29 mouse cellular contexts compared by ENCODE assay signal in genomic region chr5:33816008-33816725, GRCm38 (mm10). TPM values are rescaled to one million over a fixed set of nuclear protein-coding genes. Genes with fewer than 3 reads are reported as not detected.
DNase-seq lines count a peak whose midpoint lies in the region; ATAC-seq lines count a peak whose summit lies in the region.
"Had no signal": no experiment of that assay in that cellular context is flagged by ENCODE, and none has a peak within 500 bp of the region (broad histone marks: within the 10 kb centered on the region; RNA-seq: fewer than 3 reads in every experiment).

No protein-coding gene starts in this region.

- no peak overlapping the region for H3K9ac ChIP-seq in liver, embryonic 13.5 days
- H3K9ac ChIP-seq in liver, embryonic 11.5 days (ENCODE audit: low read depth, low read length) = no peak overlapping the region
- no peak overlapping the region for H3K9ac ChIP-seq in intestine, embryonic 16.5 days (ENCODE audit: low read depth, low read length)
- H3K9ac ChIP-seq in hindbrain, embryonic 16.5 days (ENCODE audit: low read depth, low read length) = no peak overlapping the region
- H3K9ac ChIP-seq: embryonic facial prominence, embryonic 15.5 days; forebrain, embryonic 12.5 days; heart, embryonic 15.5 days; hindbrain, embryonic 12.5 days; liver, embryonic 14.5 days; lung, embryonic 14.5 days; midbrain, embryonic 13.5 days; neural tube, embryonic 13.5 days had no signal

- no peak overlapping the region for H3K27ac ChIP-seq in liver, embryonic 13.5 days
- H3K27ac ChIP-seq in liver, embryonic 11.5 days (ENCODE audit: low read depth, low read length) = no peak overlapping the region
- peak overlapping the region; percentile 64 for H3K27ac ChIP-seq in intestine, embryonic 16.5 days (ENCODE audit: low read length)
- no peak overlapping the region for H3K27ac ChIP-seq in hindbrain, embryonic 16.5 days (ENCODE audit: low read depth, low read length)
- H3K27ac ChIP-seq: embryonic facial prominence, embryonic 10.5 days; embryonic facial prominence, embryonic 15.5 days; forebrain, embryonic 12.5 days; heart, embryonic 10.5 days; heart, embryonic 15.5 days; hindbrain, embryonic 12.5 days; liver, embryonic 14.5 days; midbrain, embryonic 13.5 days; neural tube, embryonic 13.5 days had no signal

- H3K9me3 ChIP-seq in liver, embryonic 13.5 days (replicated peaks) = no peaks in the 10 kb centered on the region
- H3K9me3 ChIP-seq in liver, embryonic 11.5 days (ENCODE audit: control insufficient read depth, low read length) = no peaks in the 10 kb centered on the region
- H3K9me3 ChIP-seq in intestine, embryonic 16.5 days (ENCODE audit: control insufficient read depth, low read length) = no peaks in the 10 kb centered on the region
- no peaks in the 10 kb centered on the region for H3K9me3 ChIP-seq in hindbrain, embryonic 16.5 days (ENCODE audit: control insufficient read depth, low read length)
- H3K9me3 ChIP-seq: embryonic facial prominence, embryonic 10.5 days; embryonic facial prominence, embryonic 15.5 days; forebrain, embryonic 12.5 days; G1E; heart, embryonic 10.5 days; heart, embryonic 15.5 days; hindbrain, embryonic 12.5 days; midbrain, embryonic 13.5 days; neural tube, embryonic 13.5 days had no signal

- H3K4me1 ChIP-seq in liver, embryonic 13.5 days (replicated peaks) = peaks cover 41% of the 10 kb centered on the region
- H3K4me1 ChIP-seq in liver, embryonic 11.5 days (replicated peaks; ENCODE audit: control insufficient read depth, insufficient read depth, low read length) = peaks cover 26% of the 10 kb centered on the region
- H3K4me1 ChIP-seq in intestine, embryonic 16.5 days (ENCODE audit: control insufficient read depth, insufficient read depth, low read length) = peaks cover 19% of the 10 kb centered on the region
- H3K4me1 ChIP-seq in hindbrain, embryonic 16.5 days (ENCODE audit: control insufficient read depth, insufficient read depth, low read depth, low read length) = peaks cover 9% of the 10 kb centered on the region

- DNase-seq in liver, embryonic 13.5 days = no peak
- no peak for DNase-seq in liver, embryonic 11.5 days (ENCODE audit: low spot score)
- peak; percentile 16 for DNase-seq in R1 (ENCODE audit: low read depth, low spot score)
- DNase-seq in yolk sac, embryonic 10.5 days (ENCODE audit: low spot score) = peak; percentile 21
- DNase-seq in embryo, embryonic 10 days (ENCODE audit: low spot score) = no peak
- DNase-seq: adrenal gland, postnatal 25 days; cerebellum, adult 2 months; cerebellum, postnatal 14 days; gastrocnemius, postnatal 14 days; heart, postnatal 36 days; kidney, adult 8-10 months; kidney, postnatal 10 days; lung, embryonic 14.5 days; lung, postnatal 14 days; right cerebral cortex, postnatal 4 days had no signal

- WGBS in liver, embryonic 13.5 days (ENCODE audit: insufficient replicate concordance) = 46% methylated on average over 6 of the region's 6 CpGs
- 59% methylated on average over 6 of the region's 6 CpGs for WGBS in liver, embryonic 11.5 days
- WGBS in intestine, embryonic 16.5 days = 57% methylated on average over 6 of the region's 6 CpGs
- WGBS in hindbrain, embryonic 16.5 days = 83% methylated on average over 6 of the region's 6 CpGs

- H3K27me3 ChIP-seq in liver, embryonic 13.5 days = no peaks in the 10 kb centered on the region
- no peaks in the 10 kb centered on the region for H3K27me3 ChIP-seq in liver, embryonic 11.5 days (replicated peaks; ENCODE audit: control insufficient read depth, insufficient read depth, low read length)
- H3K27me3 ChIP-seq in intestine, embryonic 16.5 days (replicated peaks; ENCODE audit: control insufficient read depth, insufficient read depth, low read length) = no peaks in the 10 kb centered on the region
- H3K27me3 ChIP-seq in hindbrain, embryonic 16.5 days (replicated peaks; ENCODE audit: control insufficient read depth, insufficient read depth, low read length) = no peaks in the 10 kb centered on the region
- H3K27me3 ChIP-seq: CH12.LX; embryonic facial prominence, embryonic 15.5 days; forebrain, embryonic 12.5 days; heart, embryonic 15.5 days; hindbrain, embryonic 12.5 days; midbrain, embryonic 13.5 days; neural tube, embryonic 13.5 days; Patski had no signal

- H3K4me2 ChIP-seq in liver, embryonic 13.5 days = peak overlapping the region; percentile 9; the same call in 1 of the 2 replicates
- H3K4me2 ChIP-seq in liver, embryonic 11.5 days = no peak overlapping the region
- H3K4me2 ChIP-seq in intestine, embryonic 16.5 days (ENCODE audit: low read depth, low read length) = no peak overlapping the region
- H3K4me2 ChIP-seq in hindbrain, embryonic 16.5 days (ENCODE audit: low read length) = no peak overlapping the region
- H3K4me2 ChIP-seq: embryonic facial prominence, embryonic 15.5 days; forebrain, embryonic 12.5 days; heart, embryonic 15.5 days; hindbrain, embryonic 12.5 days; lung, embryonic 14.5 days; midbrain, embryonic 13.5 days; neural tube, embryonic 13.5 days had no signal

- ATAC-seq in liver, embryonic 13.5 days (ENCODE audit: low read depth) = no peak
- no peak for ATAC-seq in liver, embryonic 11.5 days (replicated peaks; ENCODE audit: low FRiP score)
- ATAC-seq in intestine, embryonic 16.5 days = peak; percentile 71
- no peak for ATAC-seq in hindbrain, embryonic 16.5 days
- ATAC-seq: midbrain, embryonic 13.5 days; Patski had no signal

- no peaks in the 10 kb centered on the region for H3K36me3 ChIP-seq in liver, embryonic 13.5 days
- no peaks in the 10 kb centered on the region for H3K36me3 ChIP-seq in liver, embryonic 11.5 days (ENCODE audit: control insufficient read depth, insufficient read depth, low read length)
- H3K36me3 ChIP-seq in intestine, embryonic 16.5 days (ENCODE audit: control insufficient read depth, insufficient read depth, low read length) = no peaks in the 10 kb centered on the region
- no peaks in the 10 kb centered on the region for H3K36me3 ChIP-seq in hindbrain, embryonic 16.5 days (ENCODE audit: control insufficient read depth, insufficient read depth, low read length)
- H3K36me3 ChIP-seq: embryonic facial prominence, embryonic 10.5 days; embryonic facial prominence, embryonic 15.5 days; forebrain, embryonic 12.5 days; G1E; heart, embryonic 10.5 days; heart, embryonic 15.5 days; hindbrain, embryonic 12.5 days; midbrain, embryonic 13.5 days; neural tube, embryonic 13.5 days had no signal

- H3K4me3 ChIP-seq in liver, embryonic 13.5 days (replicated peaks) = no peak overlapping the region
- no peak overlapping the region for H3K4me3 ChIP-seq in liver, embryonic 11.5 days (ENCODE audit: low read depth, low read length)
- no peak overlapping the region for H3K4me3 ChIP-seq in intestine, embryonic 16.5 days (ENCODE audit: low read length)
- H3K4me3 ChIP-seq in hindbrain, embryonic 16.5 days (ENCODE audit: low read length) = no peak overlapping the region
- H3K4me3 ChIP-seq: embryonic facial prominence, embryonic 10.5 days; embryonic facial prominence, embryonic 15.5 days; forebrain, embryonic 12.5 days; heart, embryonic 10.5 days; heart, embryonic 15.5 days; hindbrain, embryonic 12.5 days; midbrain, embryonic 13.5 days; neural tube, embryonic 13.5 days had no signal

RNA-seq across cellular contexts. Expression of gene Nsd2, which starts 4.4 kb away (rescaled TPM):
- polyA plus RNA-seq in liver, embryonic 13.5 days (2015; fragmentation: Nextera tagmentation; extraction: Ambion mirVana) = 23.6 and 27.3 TPM in 2 replicates
- polyA plus RNA-seq in liver, embryonic 11.5 days (2014; fragmentation: Nextera tagmentation; extraction: Ambion mirVana) = 48.6 and 62.5 TPM in 2 replicates
- polyA plus RNA-seq in intestine, embryonic 16.5 days (2015; fragmentation: Nextera tagmentation; extraction: Ambion mirVana) = 20.5 and 22.5 TPM in 2 replicates
- polyA plus RNA-seq in hindbrain, embryonic 16.5 days (2015; fragmentation: Nextera tagmentation; extraction: Ambion mirVana) = 52.9 and 68.7 TPM in 2 replicates

RNA-seq across cellular contexts. Expression of gene Letm1, which starts 33.5 kb away (rescaled TPM):
- polyA plus RNA-seq in liver, embryonic 13.5 days (2015; fragmentation: Nextera tagmentation; extraction: Ambion mirVana) = 23.5 and 24.7 TPM in 2 replicates
- 53.5 and 54.2 TPM in 2 replicates for polyA plus RNA-seq in liver, embryonic 11.5 days (2014; fragmentation: Nextera tagmentation; extraction: Ambion mirVana)
- polyA plus RNA-seq in intestine, embryonic 16.5 days (2015; fragmentation: Nextera tagmentation; extraction: Ambion mirVana) = 37.5 and 38.3 TPM in 2 replicates
- polyA plus RNA-seq in hindbrain, embryonic 16.5 days (2015; fragmentation: Nextera tagmentation; extraction: Ambion mirVana) = 68.7 and 75.6 TPM in 2 replicates

Comparison
In these comparisons a context has a peak if more than half of its experiments do, and no peak if none do; other contexts are left out.
1. DNase-seq: peak in R1 (single experiment) and yolk sac, embryonic 10.5 days (single experiment); none in liver, embryonic 13.5 days (single experiment), liver, embryonic 11.5 days (single experiment) and embryo, embryonic 10 days (single experiment).